Mouse (Mus musculus): ENCODE measurements around the gene 1110059E24Rik.

The 1110059E24Rik gene

DNA sequence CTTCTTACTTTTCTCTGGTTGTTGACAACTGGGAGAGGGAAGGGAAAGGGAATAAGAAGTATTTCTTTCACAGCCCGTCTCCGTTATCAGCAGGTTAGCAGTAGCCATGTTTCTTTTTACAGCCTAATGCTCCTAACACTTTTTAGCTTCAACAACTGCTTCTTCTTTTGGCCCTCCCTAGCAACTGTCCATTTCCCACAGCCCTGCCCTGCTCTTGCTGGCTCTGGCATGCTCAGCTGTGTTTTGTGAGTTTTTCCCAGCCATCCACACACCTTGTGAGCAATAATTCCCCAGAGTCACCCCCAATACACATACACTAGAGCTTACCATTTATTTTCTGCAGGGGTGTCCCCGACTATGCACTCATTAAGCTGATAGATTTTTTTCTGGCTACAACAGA lies 75.3 kb downstream of the 1110059E24Rik start:
- DNase-seq (ENCODE audit: low spot score in 2 of 2): no peak

DNA sequence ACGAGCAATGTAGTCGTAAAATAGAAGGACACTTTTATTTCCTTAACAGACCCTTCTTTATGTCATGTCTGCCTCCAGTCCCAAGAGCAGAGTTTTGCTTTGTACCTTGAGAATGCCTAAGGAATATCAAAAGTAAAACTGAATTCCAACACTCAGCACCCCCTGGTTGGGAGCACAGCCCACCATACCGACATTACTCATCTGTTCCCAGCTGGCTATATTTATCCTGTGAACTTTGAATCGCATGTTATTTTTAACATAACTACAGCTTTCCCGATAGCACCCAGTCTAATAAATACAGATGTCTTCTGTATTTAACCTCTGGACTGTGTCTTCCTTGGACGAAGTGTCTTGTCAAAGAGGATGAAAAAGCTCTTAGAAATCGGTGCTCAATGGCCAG lies 80.8 kb downstream of the 1110059E24Rik start:
- no peak for DNase-seq (ENCODE audit: low spot score in 2 of 2)

DNA sequence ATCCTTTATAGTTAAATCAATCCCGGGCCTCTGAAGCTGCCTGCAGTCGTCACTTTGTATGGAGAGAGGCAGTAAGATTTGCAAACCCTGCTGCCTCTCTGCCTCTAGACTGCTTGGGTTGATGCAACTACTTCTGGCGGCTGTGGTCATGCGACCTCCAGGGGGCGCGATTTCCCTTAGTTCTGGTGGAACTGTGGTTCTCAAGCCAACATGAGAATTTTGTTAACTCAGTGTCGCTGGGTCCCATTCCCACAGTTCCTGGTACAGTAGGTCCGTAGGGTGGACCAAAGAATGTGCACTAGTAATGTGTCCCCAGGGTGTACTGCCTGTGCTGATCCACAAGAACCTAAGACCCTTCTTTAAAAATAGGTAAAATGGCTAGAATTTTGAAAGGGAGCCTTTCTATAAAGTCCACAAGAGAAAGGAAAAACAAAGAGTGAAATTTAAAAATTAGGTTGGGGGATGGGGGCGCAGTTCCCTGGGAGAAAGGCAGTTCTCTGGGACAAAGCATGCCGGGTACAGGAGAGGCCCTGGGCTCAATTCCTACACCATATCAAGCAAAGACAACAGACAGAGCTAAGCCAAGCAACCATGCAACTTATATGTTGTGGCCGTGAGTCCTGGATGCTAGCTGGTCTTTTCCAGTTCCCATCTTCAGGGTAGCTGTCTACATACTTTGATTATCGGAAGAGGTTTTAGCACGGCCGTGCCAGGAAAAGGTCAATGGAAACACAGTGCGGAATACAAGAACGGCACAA lies 81.4 kb downstream of the 1110059E24Rik start:
- DNase-seq (ENCODE audit: low spot score in 2 of 2): peak; percentile 49 to 78

DNA sequence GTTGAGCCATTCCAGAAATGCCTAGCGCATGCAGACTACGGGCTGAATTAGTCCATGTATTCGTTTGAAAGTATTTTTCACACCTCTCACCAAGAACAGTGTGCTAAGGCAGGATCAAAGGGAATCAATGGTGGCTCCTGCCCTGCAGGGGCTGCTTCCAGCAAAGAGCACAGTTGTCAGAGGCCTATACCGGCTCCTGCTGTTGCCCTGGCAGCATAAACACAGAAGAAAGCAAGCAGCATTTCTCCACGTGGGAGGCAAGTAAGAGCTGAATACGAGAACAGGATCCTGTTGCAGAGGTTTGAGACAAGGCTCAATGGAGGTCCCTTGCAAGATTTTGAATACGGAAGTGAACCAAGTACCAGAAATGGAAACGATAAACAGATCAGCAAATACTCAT lies 82.0 kb downstream of the 1110059E24Rik start:
- DNase-seq (ENCODE audit: low spot score in 2 of 2): peak; percentile 10 to 16

DNA sequence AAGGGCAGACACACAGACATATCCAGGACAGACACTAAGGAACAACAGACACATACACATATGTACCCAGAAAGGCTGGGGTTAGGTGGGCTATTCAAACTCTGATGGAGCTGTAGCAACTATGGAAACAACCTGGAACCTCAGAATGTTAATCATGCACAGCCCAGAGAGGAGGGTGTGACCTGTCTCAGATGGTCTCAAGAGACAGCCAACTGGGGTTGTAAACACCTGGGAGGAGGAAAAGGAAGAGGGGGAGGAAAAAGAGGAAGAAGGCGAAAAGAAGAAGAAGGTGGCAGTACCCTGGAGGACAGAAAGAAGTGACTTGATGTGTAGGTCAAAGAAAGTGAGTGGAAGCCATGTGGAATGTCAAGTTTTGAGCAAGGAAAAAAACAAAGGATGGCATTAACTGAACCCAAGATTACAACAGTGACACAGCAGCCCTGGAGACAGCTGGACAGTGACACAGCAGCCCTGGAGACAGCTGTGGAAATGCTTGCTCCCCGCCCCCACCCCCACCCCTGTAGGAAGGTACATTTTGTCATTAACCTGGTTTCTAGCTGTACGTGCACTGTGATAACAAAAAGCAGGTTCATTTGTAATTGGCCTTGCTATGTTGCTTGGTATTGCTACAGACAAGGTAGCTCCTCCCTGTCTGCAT lies 84.1 kb downstream of the 1110059E24Rik start:
- no peak for DNase-seq (ENCODE audit: low spot score in 2 of 2)

DNA sequence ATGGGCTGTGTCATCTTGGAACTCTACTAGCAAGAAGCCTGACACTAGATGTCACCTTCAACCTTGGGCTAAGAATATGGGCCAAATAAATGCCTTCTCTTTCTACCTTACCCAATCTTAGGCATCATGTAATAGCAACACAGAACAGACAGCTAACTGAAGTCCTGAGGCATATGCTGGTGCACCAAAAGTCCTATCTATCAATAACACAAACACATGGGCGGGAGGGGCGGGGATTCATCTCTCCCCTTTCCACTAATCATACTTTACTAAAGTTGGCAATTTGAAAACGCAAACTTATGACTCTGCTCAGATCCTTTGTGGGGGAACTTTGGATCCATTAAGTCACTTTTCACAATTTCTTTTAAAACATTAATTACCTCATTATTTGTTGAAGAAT lies 84.8 kb downstream of the 1110059E24Rik start:
- no peak for DNase-seq (ENCODE audit: low spot score in 2 of 2)

DNA sequence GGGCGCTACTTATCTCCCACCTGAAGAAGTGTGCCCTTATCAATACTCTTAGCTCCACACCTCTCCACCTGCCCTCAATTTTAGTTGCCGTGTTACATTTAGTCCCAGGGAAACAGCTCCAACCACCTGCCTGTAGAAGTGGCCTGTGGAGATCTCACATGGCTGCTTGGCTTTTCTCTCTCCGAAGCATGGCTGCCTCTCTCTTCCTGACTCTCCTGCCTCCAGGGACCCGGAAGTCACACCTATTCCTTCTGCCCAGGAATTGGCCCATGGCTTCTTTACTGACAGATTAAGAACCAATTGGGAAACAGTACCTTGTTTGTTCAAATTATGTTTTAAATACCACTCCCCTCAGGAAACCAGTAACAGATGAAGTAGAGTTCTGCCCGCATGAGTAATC lies 86.3 kb downstream of the 1110059E24Rik start:
- DNase-seq (ENCODE audit: low spot score in 2 of 2): no peak

DNA sequence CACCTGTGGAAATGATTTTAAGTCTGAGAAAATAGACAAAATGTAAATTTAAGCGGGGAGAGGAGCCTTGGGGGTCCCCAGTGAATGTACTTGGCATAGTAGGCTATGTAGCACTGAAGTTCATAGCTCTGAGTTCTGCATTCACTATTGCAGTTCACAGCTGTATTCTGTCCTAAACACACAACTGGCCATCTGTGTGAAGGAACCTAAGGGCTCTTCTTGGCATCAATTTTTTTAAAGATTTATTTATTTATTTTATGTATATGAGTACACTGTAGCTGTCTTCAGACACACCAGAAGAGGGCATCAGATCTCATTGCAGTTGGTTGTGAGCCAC lies 88.3 kb downstream of the 1110059E24Rik start:
- no peak for DNase-seq (ENCODE audit: low spot score in 2 of 2)

DNA sequence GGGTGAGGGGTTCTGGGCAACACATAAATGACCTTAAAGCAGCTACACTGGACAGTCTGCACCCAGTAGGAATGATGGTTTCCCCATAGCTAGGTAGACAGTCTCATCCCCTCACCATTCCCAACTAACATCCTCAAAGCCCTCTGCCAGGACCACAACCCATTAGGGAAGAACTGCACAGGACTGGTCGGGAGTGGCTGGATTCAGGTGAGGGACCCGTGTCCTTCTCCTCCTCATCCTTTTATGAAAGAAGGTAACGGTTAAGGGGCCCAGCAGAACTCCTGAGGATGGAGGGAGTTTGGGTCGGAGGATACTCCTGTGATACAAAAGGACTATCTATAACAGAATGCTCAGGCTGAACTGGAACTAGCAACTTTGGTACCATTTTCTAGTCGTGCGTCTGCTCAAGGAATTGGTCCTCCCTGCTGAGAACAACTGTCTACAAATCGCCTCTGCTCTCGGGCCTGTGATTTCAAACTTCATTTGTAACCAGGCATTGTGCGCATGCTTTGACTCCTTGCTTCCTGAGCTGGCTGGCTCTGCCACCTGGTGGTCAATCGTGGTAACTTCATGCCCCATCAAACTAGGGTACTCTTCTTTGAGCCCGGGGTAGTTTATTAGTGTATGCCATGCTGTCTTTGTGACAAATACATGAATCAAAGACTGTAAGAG lies 88.9 kb downstream of the 1110059E24Rik start:
- DNase-seq (ENCODE audit: low spot score in 2 of 2): peak; percentile 53 to 82

DNA sequence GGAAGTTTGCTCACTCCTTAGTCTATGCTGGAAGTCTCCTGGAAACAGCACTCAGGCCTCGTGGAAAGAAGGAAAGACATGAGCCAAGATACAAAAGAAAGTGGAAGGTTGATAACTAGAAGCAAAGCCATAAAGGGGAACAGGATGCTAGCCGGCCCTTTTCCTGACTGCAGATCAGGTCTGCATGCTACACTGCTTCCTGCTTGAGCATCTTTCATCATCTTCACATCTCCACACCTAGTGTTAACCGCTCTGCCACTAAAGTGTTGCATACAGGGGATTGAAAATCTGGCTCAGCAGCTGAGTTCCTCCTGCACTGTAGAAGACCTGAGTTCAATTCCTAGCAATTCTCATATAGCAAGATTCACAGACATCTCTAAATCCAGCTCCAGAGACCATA lies 89.8 kb downstream of the 1110059E24Rik start:
- DNase-seq (ENCODE audit: low spot score in 2 of 2): no peak

DNA sequence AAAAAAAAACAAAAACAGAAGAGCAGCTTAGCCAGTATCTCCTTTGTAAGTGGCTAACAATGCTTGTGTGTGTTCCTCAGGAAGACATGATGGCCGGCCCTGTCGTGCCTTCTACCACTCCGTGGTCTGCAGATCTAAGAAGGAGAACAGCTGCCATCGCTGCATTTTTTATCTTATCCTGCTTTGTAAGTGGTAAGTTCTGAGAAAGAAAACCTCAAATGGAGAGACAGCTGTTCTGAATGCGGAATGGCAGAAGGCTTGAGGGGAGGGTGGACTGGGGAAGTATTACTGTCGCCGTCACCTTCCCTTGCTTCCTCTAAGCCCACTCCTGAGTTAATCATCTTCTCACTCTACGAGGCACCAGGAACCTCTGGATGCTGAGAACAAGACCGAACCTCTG lies 100.0 kb downstream of the 1110059E24Rik start:
- DNase-seq (ENCODE audit: low spot score in 2 of 2): no peak

DNA sequence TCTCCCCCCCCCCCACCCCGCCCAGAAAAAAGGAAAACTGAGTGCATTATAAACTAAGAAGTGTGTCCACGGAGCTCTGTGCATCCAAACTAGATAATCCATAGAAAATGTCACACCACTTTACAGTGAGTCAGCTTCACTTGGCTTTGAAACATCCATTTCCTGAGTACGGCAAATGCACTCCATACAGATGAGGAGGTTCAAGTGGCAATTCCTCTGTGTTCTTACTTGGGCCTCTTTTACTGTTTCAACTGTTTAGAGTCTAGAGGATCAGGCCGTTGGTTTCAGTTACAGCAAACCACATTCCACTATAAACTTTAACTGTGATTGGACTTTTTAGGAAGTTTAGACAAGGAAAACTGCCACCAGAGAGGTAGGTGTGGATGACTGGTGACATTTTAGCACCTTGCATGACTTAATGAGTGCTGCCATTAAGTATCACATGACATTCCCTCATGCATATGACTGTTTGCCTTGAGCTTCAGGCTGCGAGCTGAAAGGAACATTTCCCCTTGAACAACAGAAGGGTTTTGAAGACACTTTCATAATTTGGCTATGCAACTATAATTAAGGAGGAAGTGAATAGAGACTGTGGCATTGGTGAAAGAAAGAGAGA lies 100.7 kb downstream of the 1110059E24Rik start:
- DNase-seq (ENCODE audit: low spot score in 2 of 2): no peak

DNA sequence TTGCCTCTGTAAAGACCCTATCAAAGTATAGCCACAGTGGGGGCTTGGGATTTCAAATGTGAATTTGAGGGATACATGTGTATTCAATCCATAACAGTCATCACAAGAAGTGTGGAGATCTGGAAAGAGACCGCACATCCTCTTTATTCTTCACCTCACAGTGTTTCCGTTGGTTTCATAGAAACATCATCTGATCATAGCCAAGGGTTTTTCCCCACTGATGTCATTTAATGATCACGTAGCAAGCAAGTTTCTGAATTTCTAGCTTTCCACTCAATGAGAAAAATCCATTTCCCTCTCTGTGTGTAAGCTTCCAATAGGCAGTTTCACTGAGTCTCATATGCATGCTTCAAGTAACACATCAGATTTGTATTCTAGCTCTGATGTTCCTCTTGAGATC lies 103.1 kb downstream of the 1110059E24Rik start:
- DNase-seq (ENCODE audit: low spot score in 2 of 2): no peak

DNA sequence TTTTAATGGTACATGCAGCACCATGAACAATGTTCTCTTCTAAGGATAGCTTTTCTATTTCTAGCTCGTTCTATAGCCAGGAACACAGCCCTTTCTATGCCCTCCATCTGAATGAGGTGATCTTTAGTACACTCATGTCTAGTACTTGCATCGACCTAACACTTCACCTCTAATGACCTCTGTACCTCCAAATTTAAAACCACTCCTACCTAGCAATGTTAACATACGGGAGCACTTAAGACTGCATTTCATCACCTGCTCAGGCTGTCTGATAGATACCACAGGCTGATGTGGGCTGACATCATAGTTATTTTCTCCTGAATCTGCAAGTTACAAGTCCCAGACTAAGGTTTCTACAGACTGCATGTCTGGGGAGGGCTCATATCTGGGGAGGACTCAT lies 103.8 kb downstream of the 1110059E24Rik start:
- no peak for DNase-seq (ENCODE audit: low spot score in 2 of 2)

DNA sequence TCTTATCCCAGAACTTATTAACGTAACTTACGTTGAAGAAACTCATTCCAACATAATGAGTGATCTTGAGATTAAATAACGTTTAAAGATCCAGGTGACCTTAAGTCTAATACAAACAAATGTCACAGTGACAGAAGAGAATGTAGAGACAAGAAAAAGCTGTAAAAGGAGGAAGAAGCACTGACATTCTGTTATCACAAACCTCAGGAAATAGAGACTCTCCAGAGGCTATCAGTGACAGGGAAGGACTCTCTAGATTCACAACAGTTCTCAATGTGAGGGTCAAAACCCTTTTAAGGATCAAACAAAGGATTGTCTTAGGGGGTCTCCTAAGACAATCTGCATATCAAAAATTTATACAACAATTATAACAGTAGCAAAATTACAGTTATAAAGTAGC lies 115.7 kb downstream of the 1110059E24Rik start:
- no peak for DNase-seq (ENCODE audit: low spot score in 2 of 2)

All from frontal cortex, postnatal 10 days (tissue).